Mouse (Mus musculus): ENCODE data around the gene Syndig1. TPM values are rescaled to one million over a fixed set of nuclear protein-coding genes. Genes with fewer than 3 reads are reported as not detected.
A peak's percentile ranks its signal among the peaks of the same experiment; 100 is the strongest.

Syndig1 gene
- total RNA-seq, 2 experiments from 2014 or later, result 58.4 to 86.1 TPM

- no peak for DNase-seq (ENCODE audit: low spot score in 2 of 2)
- intact Hi-C loops (cut with DNase I), result no loop called here
These were observed 105.1 kb downstream of the Syndig1 start for GRCm38 (mm10) chr2:149934139-149934538.

GRCm38 (mm10) chr2:149938829-149939228, 109.8 kb downstream of the Syndig1 start:
- no peak for DNase-seq (ENCODE audit: low spot score in 2 of 2)
- intact Hi-C loops (cut with DNase I), result no loop called here

- no peak for DNase-seq (ENCODE audit: low spot score in 2 of 2)
- intact Hi-C loops (cut with DNase I), result no loop called here
These were observed 110.6 kb downstream of the Syndig1 start for GRCm38 (mm10) chr2:149939586-149939985.

- intact Hi-C loops (cut with DNase I), result no loop called here
- DNase-seq (ENCODE audit: low spot score in 2 of 2), result peak; percentile 19 to 23
These were observed 121.6 kb downstream of the Syndig1 start for GRCm38 (mm10) chr2:149950641-149951040.

- DNase-seq (ENCODE audit: low spot score in 2 of 2), result no peak
- intact Hi-C loops (cut with DNase I), result no loop called here
These were observed 142.0 kb downstream of the Syndig1 start for GRCm38 (mm10) chr2:149971014-149971413.

GRCm38 (mm10) chr2:149973583-149973982, 144.6 kb downstream of the Syndig1 start:
- intact Hi-C loops (cut with DNase I), result no loop called here

GRCm38 (mm10) chr2:149980419-149980818, 151.4 kb downstream of the Syndig1 start:
- intact Hi-C loops (cut with DNase I), result no loop called here
- no peak for DNase-seq (ENCODE audit: low spot score in 2 of 2)

More at GRCm38 (mm10) chr2:149973583-149973982, 144.6 kb downstream of the Syndig1 start:
- DNase-seq (ENCODE audit: low spot score in 2 of 2), result peak; percentile 65 to 76

- intact Hi-C loops (cut with DNase I), result no loop called here
- no peak for DNase-seq (ENCODE audit: low spot score in 2 of 2)
These were observed 153.5 kb downstream of the Syndig1 start for GRCm38 (mm10) chr2:149982466-149982865.

GRCm38 (mm10) chr2:149983107-149983506, 154.1 kb downstream of the Syndig1 start:
- intact Hi-C loops (cut with DNase I), result no loop called here
- DNase-seq (ENCODE audit: low spot score in 2 of 2), result no peak

GRCm38 (mm10) chr2:149987610-149988009, 158.6 kb downstream of the Syndig1 start:
- peak; percentile 23 to 29 for DNase-seq (ENCODE audit: low spot score in 2 of 2)

GRCm38 (mm10) chr2:149991506-149991905, 162.5 kb downstream of the Syndig1 start:
- no peak for DNase-seq (ENCODE audit: low spot score in 2 of 2)
- intact Hi-C loops (cut with DNase I), result no loop called here

More at GRCm38 (mm10) chr2:149987610-149988009, 158.6 kb downstream of the Syndig1 start:
- intact Hi-C loops (cut with DNase I), result no loop called here

- no peak for DNase-seq (ENCODE audit: low spot score in 2 of 2)
- intact Hi-C loops (cut with DNase I), result no loop called here
These were observed 163.9 kb downstream of the Syndig1 start for GRCm38 (mm10) chr2:149992921-149993320.

- intact Hi-C loops (cut with DNase I), result no loop called here
- no peak for DNase-seq (ENCODE audit: low spot score in 2 of 2)
These were observed 167.5 kb downstream of the Syndig1 start for GRCm38 (mm10) chr2:149996382-149996964.

GRCm38 (mm10) chr2:149997657-149998056, 168.6 kb downstream of the Syndig1 start:
- no peak for DNase-seq (ENCODE audit: low spot score in 2 of 2)
- intact Hi-C loops (cut with DNase I), result no loop called here

- DNase-seq (ENCODE audit: low spot score in 2 of 2), result no peak
- intact Hi-C loops (cut with DNase I), result no loop called here
These were observed 169.5 kb downstream of the Syndig1 start for GRCm38 (mm10) chr2:149998373-149999108.

- no peak for DNase-seq (ENCODE audit: low spot score in 2 of 2)
- intact Hi-C loops (cut with DNase I), result loop anchor here (5.0 kb wide), 1 partner anchor 168 kb away; the partner anchor contains the start of gene C530025M09Rik
These were observed 171.6 kb downstream of the Syndig1 start for GRCm38 (mm10) chr2:150000564-150000963.

- DNase-seq (ENCODE audit: low spot score in 2 of 2), result no peak
- intact Hi-C loops (cut with DNase I), result loop anchor here (5.0 kb wide), 1 partner anchor 171 kb away; the partner anchor contains the start of gene C530025M09Rik
These were observed 174.5 kb downstream of the Syndig1 start for GRCm38 (mm10) chr2:150003499-150003898.

- intact Hi-C loops (cut with DNase I), result no loop called here
- no peak for DNase-seq (ENCODE audit: low spot score in 2 of 2)
These were observed 183.9 kb downstream of the Syndig1 start for GRCm38 (mm10) chr2:150012787-150013346.

GRCm38 (mm10) chr2:150013785-150014184, 184.8 kb downstream of the Syndig1 start:
- DNase-seq (ENCODE audit: low spot score in 2 of 2), result no peak
- intact Hi-C loops (cut with DNase I), result no loop called here

GRCm38 (mm10) chr2:150016303-150016702, 187.3 kb downstream of the Syndig1 start:
- DNase-seq (ENCODE audit: low spot score in 2 of 2), result no peak
- intact Hi-C loops (cut with DNase I), result no loop called here
